Mouse (Mus musculus) liver, embryonic 16.5 days (tissue): ENCODE measurements around the gene Sept1. TPM values are rescaled to one million over a fixed set of nuclear protein-coding genes. Genes with fewer than 3 reads are reported as not detected.
A peak's percentile ranks its signal among the peaks of the same experiment; 100 is the strongest.

Experiments used
- ATAC-seq: fragments of 200-750 bp; cut with Nextera tagmentation; 2 replicates; pipeline ENCODE4 v1.8.0; 2017; ENCODE audit warnings: low read depth, mild to moderate bottlenecking, moderate number of reproducible peaks, moderate library complexity
- H3K27ac ChIP-seq: fragments of 300-500 bp; sonication (generic); 2 replicates; pipeline ENCODE4 v1.5.1; 2014; ENCODE audit warnings: mild to moderate bottlenecking, low read length
- H3K27me3 ChIP-seq: fragments of 300-500 bp; sonication (generic); 2 replicates; pipeline ENCODE4 v1.6.1; 2014; ENCODE audit warnings: low read depth, low read length, mixed read lengths; ENCODE audit not compliant: control insufficient read depth, insufficient read depth
- H3K36me3 ChIP-seq: fragments of 300-500 bp; sonication (generic); 2 replicates; pipeline ENCODE4 v1.6.1; 2014; ENCODE audit warnings: mild to moderate bottlenecking; ENCODE audit not compliant: control insufficient read depth, insufficient read depth
- H3K4me1 ChIP-seq: fragments of 300-500 bp; sonication (generic); 2 replicates; pipeline ENCODE4 v1.6.1; 2014; ENCODE audit warnings: low read depth, low read length, mixed read lengths; ENCODE audit not compliant: control insufficient read depth
- H3K4me2 ChIP-seq: fragments of 300-500 bp; sonication (generic); 2 replicates; pipeline ENCODE4 v1.6.1; 2014; ENCODE audit warnings: low read depth, low read length, mixed read lengths
- H3K4me3 ChIP-seq: fragments of 300-500 bp; sonication (generic); 2 replicates; pipeline ENCODE4 v1.5.1; 2014; ENCODE audit warnings: low read depth, mild to moderate bottlenecking, low read length
- H3K9ac ChIP-seq: fragments of 300-500 bp; sonication (generic); 2 replicates; pipeline ENCODE4 v1.6.1; 2014; ENCODE audit warnings: low read depth, low read length
- H3K9me3 ChIP-seq: fragments of 300-500 bp; sonication (generic); replicated peaks from 2 replicates; pipeline ENCODE4 v1.6.1; 2016; ENCODE audit warnings: low read length; ENCODE audit not compliant: control insufficient read depth
- WGBS: fragments of 180-500 bp; shearing (Covaris S2); extraction: QIAGEN DNeasy Blood & Tissue Kit; methylation state at CpG from one replicate; pipeline ENCODE4 v1.1.7; 2014; ENCODE audit not compliant: insufficient replicate concordance; 5-methylcytosine and 5-hydroxymethylcytosine counted together
- polyA plus RNA-seq: library from polyadenylated mRNA; unstranded; fragments of >200 nt; fragmentation: Nextera tagmentation; extraction: Ambion mirVana; gene quantifications from 2 replicates; pipeline ENCODE4 v1.2.1, GENCODE M21; 2015

Gene Sept1
- 10.1 and 11.1 TPM in 2 replicates for polyA plus RNA-seq

DNA sequence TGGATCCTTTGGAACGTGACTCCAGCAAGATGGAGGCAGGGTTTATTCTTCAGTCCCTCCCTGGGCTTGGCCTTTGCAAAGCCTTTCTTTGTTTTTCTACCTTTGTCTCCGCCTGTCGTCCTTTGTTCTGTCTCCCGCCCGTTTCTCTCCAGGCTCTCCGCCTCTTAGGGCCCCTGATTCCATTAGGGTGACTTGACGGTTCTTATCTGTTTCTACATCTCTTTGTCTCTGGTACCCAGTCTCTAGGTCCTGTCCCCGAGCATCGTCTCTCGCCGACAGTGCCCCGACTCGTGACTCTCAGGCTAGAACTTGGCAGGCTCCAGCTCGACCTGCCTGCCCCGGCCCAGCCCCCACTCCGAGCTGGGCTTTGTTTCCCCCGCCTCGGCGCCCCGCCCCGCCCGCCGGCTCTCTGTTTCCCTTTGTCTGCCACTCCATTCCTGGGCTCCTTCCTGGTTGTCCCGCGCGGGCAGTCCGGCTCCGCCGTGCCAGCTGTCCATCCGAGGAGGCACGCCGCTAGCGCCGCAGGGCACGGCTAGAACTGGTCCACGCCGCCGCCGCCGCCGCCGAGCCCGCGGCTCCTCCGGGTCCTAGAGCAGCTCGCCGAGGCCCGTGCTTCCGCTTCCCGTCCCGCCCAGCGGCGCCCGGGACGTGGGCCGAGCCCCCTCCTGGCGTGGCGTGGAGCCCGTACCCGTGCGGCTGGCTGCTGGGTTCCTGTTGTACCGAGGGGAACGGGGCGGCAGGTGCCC is at the start of gene Sept1, which contains the start of gene Zfp553:
Gene Sept1 (minus strand): TSS at position 509 of the 746 bp plus-strand sequence.
Gene Zfp553 (plus strand): TSS at position 440 of the 746 bp plus-strand sequence.
- Histone ChIP-seq H3K36me3 (peaks cover 18% of the 10 kb centered on the region), H3K4me2 (peak within 1 kb of the TSS; percentile 76), H3K27me3 (no peaks in the 10 kb centered on the region), H3K4me1 (peaks cover 22% of the 10 kb centered on the region), H3K4me3 (peak within 1 kb of the TSS; percentile 92), H3K9ac (peak within 1 kb of the TSS; percentile 95), H3K9me3 (no peaks in the 10 kb centered on the region), H3K27ac (peak within 1 kb of the TSS; percentile 91)
- under 1% methylated on average over 64 of the region's 64 CpGs for WGBS
- peak; percentile 84 for ATAC-seq

DNA sequence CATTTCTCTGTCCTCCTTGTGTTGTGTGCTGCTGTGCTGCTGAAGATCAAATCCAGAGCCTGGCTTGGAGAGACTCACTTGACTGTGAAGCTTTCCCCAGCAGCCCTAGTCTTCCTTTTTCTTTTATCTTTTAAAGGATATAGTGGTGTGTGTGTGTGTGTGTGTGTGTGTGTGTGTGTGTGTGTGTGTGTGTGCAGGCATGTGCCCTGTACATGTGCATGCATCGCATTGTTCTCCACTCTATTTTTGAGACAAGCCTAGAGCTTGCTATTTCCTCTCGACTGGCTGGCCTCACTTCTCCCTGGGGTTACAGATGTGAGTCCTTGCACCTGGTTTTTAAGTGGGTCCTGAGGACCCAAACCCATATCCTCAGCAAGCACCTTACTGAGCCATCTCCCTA is 49.3 kb upstream of the Sept1 start:
- Histone ChIP-seq H3K4me3 (no peak overlapping the region), H3K9ac (no peak overlapping the region), H3K9me3 (no peaks in the 10 kb centered on the region), H3K4me2 (no peak overlapping the region), H3K27ac (no peak overlapping the region), H3K36me3 (no peaks in the 10 kb centered on the region), H3K27me3 (no peaks in the 10 kb centered on the region), H3K4me1 (peaks cover 13% of the 10 kb centered on the region)
- WGBS = 47% methylated on average over 2 of the region's 2 CpGs
- no peak for ATAC-seq

DNA sequence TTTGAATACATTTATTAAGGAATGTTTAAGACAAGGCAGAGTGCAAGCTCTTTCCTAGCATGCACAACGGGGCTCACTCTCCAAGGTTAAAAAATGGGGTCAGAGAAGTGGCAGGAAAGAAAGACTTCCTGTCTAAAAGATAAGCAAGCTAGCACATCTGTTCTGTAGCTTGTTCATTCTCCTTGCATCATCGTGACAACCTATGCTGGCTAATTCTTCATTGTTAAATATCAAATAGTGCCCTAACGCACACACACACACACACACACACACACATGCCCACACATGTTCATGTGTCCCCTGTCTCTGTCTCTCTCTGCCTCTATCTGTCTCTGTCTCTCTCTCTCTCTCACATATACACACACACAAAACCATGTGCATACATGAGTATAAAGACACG is 48.2 kb upstream of the Sept1 start:
- no peak overlapping the region for H3K4me2 ChIP-seq
- no peaks in the 10 kb centered on the region for H3K9me3 ChIP-seq
- no peak overlapping the region for H3K9ac ChIP-seq
- no peak overlapping the region for H3K4me3 ChIP-seq
- no peak for ATAC-seq
- no peaks in the 10 kb centered on the region for H3K27me3 ChIP-seq
- no peaks in the 10 kb centered on the region for H3K36me3 ChIP-seq
- 14% methylated on average over 4 of the region's 4 CpGs for WGBS
- peaks cover 13% of the 10 kb centered on the region for H3K4me1 ChIP-seq
- no peak overlapping the region for H3K27ac ChIP-seq

DNA sequence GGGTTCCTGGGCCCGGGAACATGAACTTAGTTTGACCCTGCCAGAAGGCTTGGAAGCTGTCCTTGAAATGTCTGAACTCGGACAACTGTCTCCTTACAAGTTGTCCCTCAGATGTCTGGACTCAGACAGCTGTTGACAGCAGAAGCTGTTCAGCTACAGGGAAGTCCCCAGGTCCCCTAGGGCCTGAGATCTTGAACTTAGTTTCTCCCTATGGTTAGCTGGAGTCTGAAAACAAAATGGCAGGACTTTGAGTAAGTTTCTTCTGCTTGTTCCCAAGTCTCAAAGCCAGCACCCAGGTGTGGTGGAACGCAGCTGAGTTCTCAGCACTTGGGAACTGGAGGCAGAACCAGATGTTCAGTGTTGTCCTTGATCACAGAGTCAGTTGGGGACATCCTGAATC is 47.2 kb upstream of the Sept1 start:
- Histone ChIP-seq H3K4me3 (no peak overlapping the region), H3K27ac (no peak overlapping the region), H3K4me2 (no peak overlapping the region), H3K27me3 (no peaks in the 10 kb centered on the region), H3K4me1 (peaks cover 11% of the 10 kb centered on the region), H3K36me3 (no peaks in the 10 kb centered on the region), H3K9me3 (no peaks in the 10 kb centered on the region), H3K9ac (no peak overlapping the region)
- 66% methylated on average over 3 of the region's 3 CpGs for WGBS
- no peak for ATAC-seq

DNA sequence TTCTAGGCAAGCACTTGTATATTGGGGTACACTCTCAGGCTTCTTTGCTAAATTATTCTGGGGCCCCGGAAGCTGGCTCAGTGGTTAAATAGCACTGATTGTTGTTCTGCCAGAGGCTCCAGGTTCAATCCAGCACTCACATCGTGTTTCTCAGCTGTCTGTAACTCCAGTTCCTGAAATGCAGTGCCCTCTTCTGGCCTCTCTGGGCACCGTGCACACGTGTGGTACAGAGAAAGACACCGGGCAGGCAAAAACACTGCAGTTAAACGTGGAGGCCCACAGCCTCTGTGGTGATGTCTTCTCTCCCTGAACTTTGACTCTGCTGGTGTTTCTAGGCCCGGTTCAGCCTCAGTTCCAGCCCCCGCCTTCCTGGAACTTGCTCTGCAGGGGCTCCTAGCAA is 45.4 kb upstream of the Sept1 start:
- Histone ChIP-seq H3K27me3 (no peaks in the 10 kb centered on the region), H3K9me3 (no peaks in the 10 kb centered on the region), H3K36me3 (no peaks in the 10 kb centered on the region), H3K4me2 (no peak overlapping the region), H3K4me3 (no peak overlapping the region), H3K9ac (no peak overlapping the region), H3K4me1 (peaks cover 20% of the 10 kb centered on the region), H3K27ac (no peak overlapping the region)
- 8% methylated on average over 8 of the region's 8 CpGs for WGBS
- ATAC-seq = no peak

DNA sequence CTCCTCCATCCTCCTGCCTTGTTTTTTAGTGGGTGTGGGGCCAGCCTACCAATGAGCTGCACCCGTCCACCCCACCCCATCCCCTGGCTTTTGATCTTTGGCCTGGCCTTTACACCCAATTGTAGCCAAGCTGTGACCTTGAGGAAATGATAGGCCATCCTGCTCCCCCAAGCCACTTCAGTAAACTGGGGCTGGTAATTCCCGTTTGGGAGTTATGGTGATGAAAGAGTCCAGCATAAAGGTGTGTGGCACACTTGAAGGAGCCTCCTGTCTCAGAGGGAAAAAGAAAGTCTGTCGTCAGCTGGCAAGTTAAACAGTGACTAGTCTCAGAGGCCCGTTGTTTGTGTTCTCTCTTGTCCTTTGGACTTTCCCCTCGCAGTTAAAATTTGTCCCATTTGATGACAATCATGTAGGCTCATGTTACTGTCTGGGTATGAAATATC is 43.6 kb upstream of the Sept1 start:
- Histone ChIP-seq H3K9me3 (no peaks in the 10 kb centered on the region), H3K4me3 (no peak overlapping the region), H3K4me1 (peaks cover 30% of the 10 kb centered on the region), H3K9ac (no peak overlapping the region), H3K27me3 (no peaks in the 10 kb centered on the region), H3K36me3 (peaks cover 1% of the 10 kb centered on the region; the same call in 1 of the 2 replicates), H3K27ac (peak overlapping the region; percentile 74), H3K4me2 (no peak overlapping the region)
- ATAC-seq = peak; percentile 53
- WGBS = 54% methylated on average over 5 of the region's 5 CpGs

DNA sequence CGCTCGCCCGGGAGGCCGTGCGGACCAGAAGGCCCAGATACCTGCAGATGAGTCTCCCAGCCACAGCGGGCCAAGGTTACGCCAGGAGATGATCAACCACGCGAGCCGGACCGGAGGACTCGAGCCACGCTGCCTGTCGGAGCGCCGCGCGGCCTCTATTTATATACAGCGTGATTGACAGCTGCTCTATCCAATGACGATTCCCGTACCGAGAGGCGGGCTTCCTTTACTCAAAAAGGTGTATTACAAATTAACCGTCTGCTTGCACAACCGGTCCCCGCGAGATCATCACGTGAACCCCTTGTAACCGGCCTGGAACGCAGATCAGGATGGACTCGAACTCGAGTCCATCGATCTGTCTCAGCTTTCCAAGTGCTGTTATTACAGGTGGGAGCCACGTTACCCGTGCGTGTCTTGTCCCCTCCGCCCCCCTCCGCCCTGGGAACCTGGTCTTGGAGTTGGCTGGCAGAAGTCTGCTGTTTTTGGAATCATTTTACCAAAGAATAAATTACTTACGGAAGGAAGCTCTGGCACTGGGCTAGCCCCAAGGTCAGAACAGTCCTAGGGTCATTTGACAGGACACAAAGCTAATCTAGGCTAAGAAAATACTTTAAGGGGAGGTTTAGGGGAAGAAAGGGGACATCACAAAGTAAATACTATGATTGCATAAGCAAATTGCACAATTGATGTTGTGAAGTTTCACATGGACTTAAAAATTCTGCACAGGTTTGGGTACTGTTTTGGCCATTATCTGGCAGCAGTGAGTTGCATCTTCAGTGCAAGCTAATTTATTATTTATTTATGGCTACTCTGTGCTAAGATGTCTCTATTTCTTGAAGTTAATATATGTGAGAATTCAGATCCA is 41.2 kb upstream of the Sept1 start, which contains the start of gene Sephs2:
Gene Sephs2 (minus strand): TSS at position 131 of the 865 bp plus-strand sequence.
- Histone ChIP-seq H3K4me2 (peak within 1 kb of the TSS; percentile 90), H3K27me3 (no peaks in the 10 kb centered on the region), H3K4me3 (peak within 1 kb of the TSS; percentile 89), H3K9me3 (no peaks in the 10 kb centered on the region), H3K27ac (peak within 1 kb of the TSS; percentile 91), H3K4me1 (peaks cover 33% of the 10 kb centered on the region), H3K9ac (peak within 1 kb of the TSS; percentile 93), H3K36me3 (peaks cover 4% of the 10 kb centered on the region)
- ATAC-seq = peak; percentile 87
- 3% methylated on average over 39 of the region's 39 CpGs for WGBS

DNA sequence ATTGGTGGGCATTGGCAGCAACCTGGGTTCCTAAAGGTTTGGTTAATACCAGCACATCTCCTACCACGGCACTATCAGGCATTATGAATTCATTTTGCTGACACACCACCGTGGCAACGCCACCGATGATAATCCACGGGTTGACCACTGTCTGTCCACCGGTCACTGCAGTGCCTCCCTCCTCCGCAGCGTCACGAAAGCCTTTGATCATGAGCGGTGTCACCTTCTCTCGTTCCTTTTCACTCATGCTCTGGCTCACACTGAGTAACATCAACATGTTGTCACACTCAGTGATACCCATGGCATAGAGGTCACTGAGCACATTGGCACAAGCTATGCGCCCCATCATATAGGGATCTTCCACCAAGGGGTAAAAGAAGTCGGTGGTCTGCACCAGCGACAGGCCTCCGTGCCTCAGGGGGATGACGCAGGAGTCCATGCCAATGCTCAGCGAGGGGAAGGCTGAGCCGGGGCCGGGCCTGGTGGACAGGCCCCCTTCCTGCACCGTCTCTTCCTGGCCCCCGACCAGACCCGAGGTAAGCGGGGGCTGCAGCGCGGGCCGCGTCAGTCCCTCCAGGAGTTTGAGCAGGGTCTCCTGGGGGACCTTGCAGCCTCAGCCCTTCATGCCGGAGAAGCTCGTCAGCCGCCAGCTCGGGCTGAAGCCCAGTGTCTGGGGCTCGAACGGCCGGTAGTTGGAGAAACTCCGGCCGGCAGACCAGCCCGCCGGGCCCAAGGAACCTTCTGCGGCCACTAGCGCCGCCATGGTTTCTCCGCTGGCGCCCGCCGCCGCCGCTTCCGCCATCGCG is 40.4 kb upstream of the Sept1 start:
- Histone ChIP-seq H3K27me3 (no peaks in the 10 kb centered on the region), H3K36me3 (peaks cover 4% of the 10 kb centered on the region), H3K27ac (peak overlapping the region; percentile 91), H3K9ac (peak overlapping the region; percentile 93), H3K4me1 (peaks cover 29% of the 10 kb centered on the region), H3K4me2 (peak overlapping the region; percentile 90), H3K4me3 (peak overlapping the region; percentile 89), H3K9me3 (no peaks in the 10 kb centered on the region; the same call in 1 of the 2 replicates)
- WGBS = 11% methylated on average over 44 of the region's 50 CpGs
- ATAC-seq = peak; percentile 23
